Mouse (Mus musculus): ENCODE results near the gene Lpar4. TPM values are rescaled to one million over a fixed set of nuclear protein-coding genes. Genes with fewer than 3 reads are reported as not detected.

Gene Lpar4
- total and polyA plus RNA-seq, 3 experiments: not detected

DNA sequence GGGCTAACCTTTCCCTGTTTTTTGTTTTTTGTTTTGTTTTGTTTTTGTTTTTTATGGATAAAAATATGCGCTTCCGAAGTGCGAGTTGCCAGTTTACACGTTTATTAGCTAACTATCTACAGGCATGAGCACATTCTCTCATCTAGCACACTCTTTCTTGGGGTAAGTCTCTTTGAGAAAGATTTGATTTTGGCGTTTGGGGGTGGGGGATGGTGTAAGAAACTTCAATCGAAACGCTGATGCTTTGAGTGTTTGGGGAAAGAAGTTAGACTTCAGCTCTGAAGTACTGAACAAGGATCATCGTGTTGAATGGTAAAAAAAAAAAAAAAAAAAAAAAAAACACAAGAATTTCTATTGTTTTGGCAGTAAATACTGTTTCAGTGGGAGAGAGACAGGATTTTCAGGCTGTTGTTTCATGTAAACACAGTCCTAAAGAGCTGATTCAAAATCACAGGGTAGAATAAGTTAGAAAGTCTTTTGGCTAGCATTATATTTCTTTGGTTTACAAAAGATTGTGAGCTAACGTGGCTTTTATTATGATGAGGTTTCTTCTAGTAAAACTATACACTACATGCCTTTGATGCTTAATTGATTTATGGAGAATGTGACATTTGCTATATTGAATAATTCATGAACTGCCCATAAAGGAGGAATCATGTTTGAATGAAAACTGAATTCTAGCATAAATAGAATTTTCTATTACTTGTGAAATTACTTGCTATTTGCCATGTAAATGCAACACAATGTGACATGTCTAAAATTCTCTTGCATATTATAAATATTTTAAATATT, 599 bp downstream of the Lpar4 start:
- DNase-seq (ENCODE audit: low read depth, low spot score): no peak
- TF ChIP-seq POLR2AphosphoS2 (IDR thresholded peaks at IDR 0.05; ENCODE audit: low read length) (no peak), MEF2A (IDR thresholded peaks at IDR 0.05; ENCODE audit: extremely low read depth, insufficient replicate concordance, low read depth, low read length, poor library complexity, severe bottlenecking) (no peak), GATA1 (IDR thresholded peaks at IDR 0.05; ENCODE audit: low read depth, low read length) (no peak), MYB (IDR thresholded peaks at IDR 0.05; ENCODE audit: low read depth, low read length) (no peak), CHD2 (IDR thresholded peaks at IDR 0.05; ENCODE audit: low read length) (no peak), TCF12 (IDR thresholded peaks at IDR 0.05; ENCODE audit: low read depth, low read length) (no peak), HCFC1 (IDR thresholded peaks at IDR 0.05; ENCODE audit: low read depth, low read length) (no peak), TBP (IDR thresholded peaks at IDR 0.05; ENCODE audit: low read depth, low read length) (no peak)
- no peak overlapping the region for H3K4me3 ChIP-seq (ENCODE audit: control insufficient read depth in 1 of 2, insufficient read depth in 1 of 2, low read depth in 2 of 2, low read length in 2 of 2)
- H3K79me2 ChIP-seq (ENCODE audit: control insufficient read depth, insufficient read depth, low read length, poor library complexity): no peaks in the 10 kb centered on the region
- H3K27me3 ChIP-seq (ENCODE audit: control insufficient read depth in 1 of 2, insufficient read depth in 2 of 2, low read length in 2 of 2): no peaks in the 10 kb centered on the region
- H3K27ac ChIP-seq (ENCODE audit: control insufficient read depth, low read depth, low read length): no peak overlapping the region
- no peak overlapping the region for H3K9ac ChIP-seq (ENCODE audit: control insufficient read depth, low read depth, low read length, poor library complexity, severe bottlenecking)
- H3K4me1 ChIP-seq (ENCODE audit: control insufficient read depth in 1 of 2, insufficient read depth in 2 of 2, low read length in 2 of 2): no peaks in the 10 kb centered on the region
- no peaks in the 10 kb centered on the region for H3K9me3 ChIP-seq (replicated peaks; ENCODE audit: insufficient read depth, low read length)
- no peaks in the 10 kb centered on the region for H3K36me3 ChIP-seq (ENCODE audit: control insufficient read depth in 1 of 2, insufficient read depth in 2 of 2, low read length in 2 of 2)

DNA sequence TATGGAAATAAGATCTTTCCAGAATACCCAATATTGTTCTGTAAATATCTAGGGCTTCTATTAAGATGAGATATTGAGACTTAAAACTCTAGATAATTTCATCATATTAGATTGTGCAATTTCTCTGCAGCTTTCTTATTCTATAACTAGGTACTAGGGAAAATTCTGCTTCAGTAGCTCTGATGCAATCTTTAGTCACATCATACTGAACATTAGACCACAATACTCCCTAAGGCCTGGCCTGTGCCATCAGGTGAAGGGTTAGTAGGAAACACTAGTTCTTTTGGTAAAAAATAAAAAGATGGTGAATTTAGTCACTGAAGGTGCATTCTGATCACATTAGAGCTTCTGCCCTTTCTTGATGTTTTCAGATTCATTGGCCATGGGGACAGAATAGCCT, 4.1 kb downstream of the Lpar4 start:
- Histone ChIP-seq H3K27ac (ENCODE audit: control insufficient read depth, low read depth, low read length) (no peak overlapping the region), H3K4me1 (ENCODE audit: control insufficient read depth in 1 of 2, insufficient read depth in 2 of 2, low read length in 2 of 2) (no peaks in the 10 kb centered on the region), H3K36me3 (ENCODE audit: control insufficient read depth in 1 of 2, insufficient read depth in 2 of 2, low read length in 2 of 2) (no peaks in the 10 kb centered on the region), H3K27me3 (ENCODE audit: control insufficient read depth in 1 of 2, insufficient read depth in 2 of 2, low read length in 2 of 2) (no peaks in the 10 kb centered on the region), H3K9me3 (replicated peaks; ENCODE audit: insufficient read depth, low read length) (no peaks in the 10 kb centered on the region), H3K4me3 (ENCODE audit: control insufficient read depth in 1 of 2, insufficient read depth in 1 of 2, low read depth in 2 of 2, low read length in 2 of 2) (no peak overlapping the region), H3K9ac (ENCODE audit: control insufficient read depth, low read depth, low read length, poor library complexity, severe bottlenecking) (no peak overlapping the region), H3K79me2 (ENCODE audit: control insufficient read depth, insufficient read depth, low read length, poor library complexity) (no peaks in the 10 kb centered on the region)
- no peak for DNase-seq (ENCODE audit: low read depth, low spot score)
- TF ChIP-seq NELFE (IDR thresholded peaks at IDR 0.05; ENCODE audit: low read depth, low read length) (no peak), ZC3H11A (IDR thresholded peaks at IDR 0.05; ENCODE audit: low read depth, low read length) (no peak), SIN3A (IDR thresholded peaks at IDR 0.05; ENCODE audit: low read length) (no peak), USF1 (IDR thresholded peaks at IDR 0.05; ENCODE audit: low read depth, low read length) (no peak), SMC3 (IDR thresholded peaks at IDR 0.05; ENCODE audit: low read depth, low read length) (no peak), BHLHE40 (IDR thresholded peaks at IDR 0.05; ENCODE audit: borderline replicate concordance, low read depth, low read length) (no peak), POLR2AphosphoS2 (IDR thresholded peaks at IDR 0.05; ENCODE audit: low read length) (no peak), HCFC1 (IDR thresholded peaks at IDR 0.05; ENCODE audit: low read depth, low read length) (no peak), USF2 (IDR thresholded peaks at IDR 0.05; ENCODE audit: borderline replicate concordance in 1 of 2, insufficient read depth in 1 of 2, low read depth in 1 of 2, low read length in 2 of 2) (no peak), RAD21 (IDR thresholded peaks at IDR 0.05; ENCODE audit: low read depth, low read length) (no peak), GABPA (IDR thresholded peaks at IDR 0.05; ENCODE audit: low read depth, low read length) (no peak), ELF1 (IDR thresholded peaks at IDR 0.05; ENCODE audit: low read depth, low read length) (no peak), ZNF384 (IDR thresholded peaks at IDR 0.05; ENCODE audit: low read depth, low read length) (no peak), ZKSCAN1 (IDR thresholded peaks at IDR 0.05; ENCODE audit: low read depth, low read length) (no peak)

All from MEL (cell line).